Mouse (Mus musculus) midbrain, embryonic 12.5 days (tissue): ENCODE results near the gene Srsf7. TPM values are rescaled to one million over a fixed set of nuclear protein-coding genes. Genes with fewer than 3 reads are reported as not detected.
"Not testable (repeated sequence)": the region's sequence is repeated elsewhere in the genome, so short reads cannot be mapped to it uniquely, and the experiment has no call there.

Experiments used
- ATAC-seq: fragments of 200-750 bp; cut with Nextera tagmentation; 2 replicates; pipeline ENCODE4 v1.8.0; 2017; ENCODE audit warnings: low read depth, moderate TSS enrichment, moderate library complexity; ENCODE audit not compliant: low FRiP score
- H3K27ac ChIP-seq: fragments of 300-500 bp; sonication (generic); replicated peaks from 2 replicates; pipeline ENCODE4 v1.5.1; 2016; ENCODE audit warnings: mild to moderate bottlenecking
- H3K27me3 ChIP-seq: fragments of 300-500 bp; sonication (generic); 2 replicates; pipeline ENCODE4 v1.6.1; 2016; ENCODE audit warnings: mild to moderate bottlenecking
- H3K36me3 ChIP-seq: fragments of 300-500 bp; sonication (generic); 2 replicates; pipeline ENCODE4 v1.6.1; 2016
- H3K4me1 ChIP-seq: fragments of 300-500 bp; sonication (generic); 2 replicates; pipeline ENCODE4 v1.6.1; 2016
- H3K4me2 ChIP-seq: fragments of 300-500 bp; sonication (generic); replicated peaks from 2 replicates; pipeline ENCODE4 v1.6.1; 2016; ENCODE audit warnings: mild to moderate bottlenecking, moderate library complexity
- H3K4me3 ChIP-seq: fragments of 300-500 bp; sonication (generic); 2 replicates; pipeline ENCODE4 v1.5.1; 2016; ENCODE audit warnings: mild to moderate bottlenecking
- H3K9ac ChIP-seq: fragments of 300-500 bp; sonication (generic); replicated peaks from 2 replicates; pipeline ENCODE4 v1.6.1; 2016; ENCODE audit warnings: mild to moderate bottlenecking, moderate library complexity
- H3K9me3 ChIP-seq: fragments of 300-500 bp; sonication (generic); 2 replicates; pipeline ENCODE4 v1.6.1; 2016; ENCODE audit warnings: mild to moderate bottlenecking
- WGBS: fragments of 180-500 bp; shearing (Covaris S2); methylation state at CpG from one replicate; pipeline ENCODE4 v1.1.7; 2016; 5-methylcytosine and 5-hydroxymethylcytosine counted together
- polyA plus RNA-seq: library from polyadenylated mRNA; unstranded; fragments of >200 nt; fragmentation: Nextera tagmentation; extraction: Ambion mirVana; gene quantifications from 2 replicates; pipeline ENCODE4 v1.2.1, GENCODE M21; 2016

Gene Srsf7
- polyA plus RNA-seq, 1 experiment from 2014 or later: 688 TPM

- not testable (repeated sequence) for H3K36me3 ChIP-seq, H3K27me3 ChIP-seq, H3K4me1 ChIP-seq, H3K9me3 ChIP-seq, ATAC-seq
- Histone ChIP-seq H3K4me2 (peak overlapping the region; percentile 71), H3K27ac (peak overlapping the region; percentile 76; the same call in 1 of the 2 replicates), H3K4me3 (peak overlapping the region; percentile 63), H3K9ac (peak overlapping the region; percentile 65)
- WGBS: 63% methylated on average over 5 of the region's 5 CpGs
Measured at GRCm38 (mm10) chr17:80225142-80225541, 18.0 kb upstream of the Srsf7 start.

- Histone ChIP-seq H3K4me2 (peak within 1 kb of the TSS; percentile 71), H3K27me3 (no peaks in the 10 kb centered on the region), H3K4me3 (peak within 1 kb of the TSS; percentile 63), H3K36me3 (peaks cover 10% of the 10 kb centered on the region; the same call in 1 of the 2 replicates), H3K9ac (peak within 1 kb of the TSS; percentile 65), H3K27ac (peak within 1 kb of the TSS; percentile 76), H3K4me1 (peaks cover 7% of the 10 kb centered on the region), H3K9me3 (no peaks in the 10 kb centered on the region)
- WGBS: under 1% methylated on average over 33 of the region's 33 CpGs
- ATAC-seq: peak; percentile 98
Measured at GRCm38 (mm10) chr17:80224326-80225116, 17.4 kb upstream of the Srsf7 start, which contains the start of gene Gemin6. Gemin6 (plus strand) TSS chr17:80224441.

- peak; percentile 53 for ATAC-seq
- peak overlapping the region; percentile 63 for H3K4me3 ChIP-seq
- peaks cover 3% of the 10 kb centered on the region; the same call in 1 of the 2 replicates for H3K36me3 ChIP-seq
- H3K9ac ChIP-seq: peak overlapping the region; percentile 65; the same call in 1 of the 2 replicates
- H3K27me3 ChIP-seq: no peaks in the 10 kb centered on the region
- H3K4me2 ChIP-seq: peak overlapping the region; percentile 71
- peaks cover 7% of the 10 kb centered on the region for H3K4me1 ChIP-seq
- H3K9me3 ChIP-seq: no peaks in the 10 kb centered on the region
- peak overlapping the region; percentile 76 for H3K27ac ChIP-seq
- WGBS: 9% methylated on average over 9 of the region's 9 CpGs
Measured at GRCm38 (mm10) chr17:80223829-80224228, 16.7 kb upstream of the Srsf7 start.

- H3K27me3 ChIP-seq: no peaks in the 10 kb centered on the region
- no peak overlapping the region for H3K4me3 ChIP-seq
- no peaks in the 10 kb centered on the region for H3K9me3 ChIP-seq
- no peak overlapping the region for H3K4me2 ChIP-seq
- ATAC-seq: no peak
- no peak overlapping the region for H3K9ac ChIP-seq
- H3K36me3 ChIP-seq: no peaks in the 10 kb centered on the region
- H3K4me1 ChIP-seq: peaks cover 7% of the 10 kb centered on the region
- H3K27ac ChIP-seq: no peak overlapping the region
- 74% methylated on average over 3 of the region's 3 CpGs for WGBS
Measured at GRCm38 (mm10) chr17:80221890-80222628, 15.0 kb upstream of the Srsf7 start.

- whole genome bisulfite sequencing: 68% methylated on average over 9 of the region's 9 CpGs
- H3K4me2 ChIP-seq: no peak overlapping the region
- H3K9me3 ChIP-seq: no peaks in the 10 kb centered on the region
- no peak overlapping the region for H3K27ac ChIP-seq
- H3K4me3 ChIP-seq: no peak overlapping the region
- no peak for ATAC-seq
- H3K9ac ChIP-seq: no peak overlapping the region
- peaks cover 7% of the 10 kb centered on the region for H3K4me1 ChIP-seq
- no peaks in the 10 kb centered on the region for H3K27me3 ChIP-seq
- H3K36me3 ChIP-seq: no peaks in the 10 kb centered on the region
Measured at GRCm38 (mm10) chr17:80221202-80221601, 14.1 kb upstream of the Srsf7 start.

- Histone ChIP-seq H3K36me3 (no peaks in the 10 kb centered on the region), H3K9me3 (no peaks in the 10 kb centered on the region), H3K27ac (no peak overlapping the region), H3K4me3 (no peak overlapping the region), H3K4me1 (peaks cover 6% of the 10 kb centered on the region), H3K27me3 (no peaks in the 10 kb centered on the region), H3K9ac (no peak overlapping the region), H3K4me2 (no peak overlapping the region)
- no peak for ATAC-seq
- 73% methylated on average over 2 of the region's 2 CpGs for WGBS
Measured at GRCm38 (mm10) chr17:80220131-80220530, 13.0 kb upstream of the Srsf7 start.

- not testable (repeated sequence) for H3K4me3 ChIP-seq, H3K4me2 ChIP-seq, H3K9ac ChIP-seq, H3K9me3 ChIP-seq, H3K36me3 ChIP-seq, ATAC-seq, H3K27me3 ChIP-seq, H3K27ac ChIP-seq, H3K4me1 ChIP-seq
- 86% methylated on average over 4 of the region's 4 CpGs for WGBS
Measured at GRCm38 (mm10) chr17:80213998-80214397, 6.9 kb upstream of the Srsf7 start.

- under 1% methylated on average over 36 of the region's 36 CpGs for WGBS
- Histone ChIP-seq H3K27me3 (no peaks in the 10 kb centered on the region), H3K9ac (peak overlapping the region; percentile 98), H3K27ac (peak overlapping the region; percentile 99), H3K4me1 (peaks cover 14% of the 10 kb centered on the region), H3K36me3 (peaks cover 35% of the 10 kb centered on the region), H3K9me3 (no peaks in the 10 kb centered on the region), H3K4me3 (peak overlapping the region; percentile 90), H3K4me2 (peak overlapping the region; percentile 83)
- peak; percentile 65 for ATAC-seq
Measured at GRCm38 (mm10) chr17:80206301-80206670, 821 bp downstream of the Srsf7 start.

GRCm38 (mm10) chr17:80205657-80206056 is 1.4 kb downstream of the Srsf7 start:
- H3K36me3 ChIP-seq: peaks cover 39% of the 10 kb centered on the region
- no peaks in the 10 kb centered on the region for H3K27me3 ChIP-seq
- WGBS: 36% methylated on average over 5 of the region's 5 CpGs

GRCm38 (mm10) chr17:80199160-80199778 is 7.8 kb downstream of the Srsf7 start:
- H3K36me3 ChIP-seq: peaks cover 80% of the 10 kb centered on the region

More at GRCm38 (mm10) chr17:80205657-80206056, 1.4 kb downstream of the Srsf7 start:
- ATAC-seq: no peak
- Histone ChIP-seq H3K4me3 (peak overlapping the region; percentile 90), H3K4me1 (peaks cover 14% of the 10 kb centered on the region), H3K9me3 (no peaks in the 10 kb centered on the region), H3K27ac (peak overlapping the region; percentile 99), H3K4me2 (peak overlapping the region; percentile 83), H3K9ac (peak overlapping the region; percentile 98)

GRCm38 (mm10) chr17:80193075-80193474 is 14.0 kb downstream of the Srsf7 start:
- ATAC-seq: no peak
- 73% methylated on average over 5 of the region's 5 CpGs for WGBS
- Histone ChIP-seq H3K9me3 (no peaks in the 10 kb centered on the region), H3K4me1 (peaks cover 7% of the 10 kb centered on the region; the same call in 1 of the 2 replicates), H3K4me2 (no peak overlapping the region), H3K36me3 (peaks cover 26% of the 10 kb centered on the region), H3K9ac (no peak overlapping the region), H3K4me3 (no peak overlapping the region), H3K27me3 (no peaks in the 10 kb centered on the region), H3K27ac (no peak overlapping the region)

More at GRCm38 (mm10) chr17:80199160-80199778, 7.8 kb downstream of the Srsf7 start:
- peak; percentile 19; the same call in 1 of the 2 replicates for ATAC-seq
- H3K4me3 ChIP-seq: no peak overlapping the region
- H3K9me3 ChIP-seq: no peaks in the 10 kb centered on the region
- no peak overlapping the region for H3K4me2 ChIP-seq
- H3K4me1 ChIP-seq: 0 out of 2 replicates have a peak, but pooled peaks cover 6% of the 10 kb centered on the region
- no peak overlapping the region for H3K27ac ChIP-seq
- H3K9ac ChIP-seq: no peak overlapping the region
- WGBS: 75% methylated on average over 3 of the region's 3 CpGs
- H3K27me3 ChIP-seq: no peaks in the 10 kb centered on the region
